ENCODE assay signal across 16 mouse cellular contexts in the genomic region with DNA sequence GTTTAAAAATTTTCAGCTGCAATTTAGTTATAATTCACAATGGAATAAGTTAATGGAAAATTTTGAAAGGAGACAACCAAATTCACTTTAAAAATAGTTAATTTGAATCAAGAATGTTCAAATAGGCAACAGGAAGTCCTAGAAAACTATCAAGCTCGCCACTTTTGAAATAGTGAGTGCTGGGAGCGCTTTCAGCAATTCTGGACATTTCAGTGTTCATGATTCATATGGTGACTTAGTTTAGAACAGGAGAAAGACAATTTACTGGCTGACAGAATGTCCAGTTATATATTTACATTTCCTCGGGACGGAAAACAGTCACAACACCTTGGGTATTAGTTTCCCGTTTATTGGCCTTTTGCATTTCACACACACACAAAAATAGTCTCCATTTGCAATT.
"Had no signal": no experiment of that assay in that cellular context is flagged by ENCODE, and none has a peak within 500 bp of the region (broad histone marks: within the 10 kb centered on the region; RNA-seq: fewer than 3 reads in every experiment).

No protein-coding gene starts in this region.

- H3K9me3 ChIP-seq: neural tube, embryonic 13.5 days; neural tube, embryonic 15.5 days; stomach, embryonic 15.5 days had no signal

- H3K36me3 ChIP-seq: neural tube, embryonic 13.5 days; neural tube, embryonic 15.5 days; stomach, embryonic 15.5 days had no signal

- H3K9ac ChIP-seq: neural tube, embryonic 13.5 days; neural tube, embryonic 15.5 days; stomach, embryonic 15.5 days had no signal

- H3K4me1 ChIP-seq: neural tube, embryonic 13.5 days; neural tube, embryonic 15.5 days; stomach, embryonic 15.5 days had no signal

- DNase-seq: retina, postnatal 1 day; right cerebral cortex, adult 18-20 months; right cerebral cortex, postnatal 14 days; right cerebral cortex, postnatal 25 days; right cerebral cortex, postnatal 4 days; spleen, adult 18-20 months; thymus, adult 18-20 months; thymus, adult 2 months; thymus, postnatal 14 days; thymus, postnatal 25 days; thymus, postnatal 36 days; thymus, postnatal 4 days had no signal

- H3K4me3 ChIP-seq: neural tube, embryonic 13.5 days; neural tube, embryonic 15.5 days; stomach, embryonic 15.5 days had no signal

- H3K27ac ChIP-seq: neural tube, embryonic 13.5 days; neural tube, embryonic 15.5 days; stomach, embryonic 15.5 days; stomach, postnatal 0 days had no signal

- H3K4me2 ChIP-seq: neural tube, embryonic 13.5 days; neural tube, embryonic 15.5 days; stomach, embryonic 15.5 days had no signal

- H3K27me3 ChIP-seq: neural tube, embryonic 13.5 days; neural tube, embryonic 15.5 days; stomach, embryonic 15.5 days had no signal
